Mouse (Mus musculus): ENCODE measurements around the gene Sf3a1. TPM values are rescaled to one million over a fixed set of nuclear protein-coding genes. Genes with fewer than 3 reads are reported as not detected.

Gene Sf3a1
- total RNA-seq, 4 experiments from 2014 or later, result 57.1 to 70.2 (median 61.6) TPM

Small RNA genes within 50 kb of the gene (microRNA-seq; reads per million reads assigned to microRNA genes)
- 2.7 to 3.3 reads per million in 2 experiments for gene Mir3060

Other genes starting within 250 kb of the Sf3a1 start
- 10 to 100 TPM; 17.3 to 20.6 (median 19.9) TPM for gene Slc35e4, start 245.7 kb upstream of the Sf3a1 start, total RNA-seq (2022)
- 10 to 100 TPM; 17.0 to 37.4 (median 23.1) TPM for gene Tcn2, start 228.2 kb upstream of the Sf3a1 start, total RNA-seq (2022)
- gene Pes1, start 196.4 kb upstream of the Sf3a1 start, total RNA-seq (2022), result 10 to 100 TPM; 38.5 to 47.9 (median 41.2) TPM
- gene 4930556J24Rik, start 183.6 kb upstream of the Sf3a1 start, total RNA-seq (2022), result not detected
- gene Gal3st1, start 176.7 kb upstream of the Sf3a1 start, total RNA-seq (2022), result 10 to 100 TPM; 11.1 to 12.4 (median 12.1) TPM
- gene Sec14l4, start 128.9 kb upstream of the Sf3a1 start, total RNA-seq (2022), result 1 to 10 TPM in 1 of 4 experiments, under 1 TPM in 3; 0.23 to 1.0 (median 0.37) TPM
- 1 to 10 TPM; 1.0 to 1.7 (median 1.4) TPM for gene Sec14l3, start 95.5 kb upstream of the Sf3a1 start, total RNA-seq (2022)
- 10 to 100 TPM; 67.7 to 84.0 (median 72.4) TPM for gene Mtfp1, start 64.9 kb upstream of the Sf3a1 start, total RNA-seq (2022)
- 10 to 100 TPM; 35.3 to 36.8 (median 36.4) TPM for gene Sec14l2, start 36.9 kb upstream of the Sf3a1 start, total RNA-seq (2022)
- 10 to 100 TPM; 24.8 to 35.0 (median 31.1) TPM for gene Rnf215, start 25.1 kb upstream of the Sf3a1 start, total RNA-seq (2022)
- gene Ccdc157, start 57 bp upstream of the Sf3a1 start, total RNA-seq (2022), result 10 to 100 TPM; 19.3 to 21.1 (median 19.9) TPM
- gene Tbc1d10a, start 26.4 kb downstream of the Sf3a1 start, total RNA-seq (2022), result 10 to 100 TPM; 24.1 to 33.2 (median 28.3) TPM
- 1 to 10 TPM; 3.1 to 5.9 (median 4.4) TPM for gene Castor1, start 57.9 kb downstream of the Sf3a1 start, total RNA-seq (2022)
- under 1 TPM in 2 of 4 experiments, not detected in 2; 0.53 to 0.55 TPM for gene Osm, start 76.1 kb downstream of the Sf3a1 start, total RNA-seq (2022)
- gene Lif, start 97.2 kb downstream of the Sf3a1 start, total RNA-seq (2022), result 1 to 10 TPM in 1 of 4 experiments, under 1 TPM in 3; 0.66 to 1.3 (median 0.94) TPM

Data from left cerebral cortex, adult 8-10 months (tissue).